Mouse (Mus musculus) liver, embryonic 14.5 days (tissue): Measurements from ENCODE around the gene Strada. TPM values are rescaled to one million over a fixed set of nuclear protein-coding genes. Genes with fewer than 3 reads are reported as not detected.
A peak's percentile ranks its signal among the peaks of the same experiment; 100 is the strongest.
"Not testable (repeated sequence)": the region's sequence is repeated elsewhere in the genome, so short reads cannot be mapped to it uniquely, and the experiment has no call there.

Source experiments
- ATAC-seq: fragments of 200-750 bp; cut with Nextera tagmentation; 2 replicates; pipeline ENCODE4 v1.8.0; 2017; ENCODE audit warnings: moderate number of reproducible peaks, mild to moderate bottlenecking, moderate library complexity; ENCODE audit not compliant: insufficient read depth
- DNase-seq, 3 experiments: peaks; one replicate each; pipeline ENCODE4 v3.0.0-alpha.2; 2012 to 2013; ENCODE audit warnings: low read depth in 3 of 3, low spot score in 3 of 3
- H3K27ac ChIP-seq: fragments of 300-500 bp; sonication (generic); 2 replicates; pipeline ENCODE4 v1.5.1; 2014; ENCODE audit warnings: moderate library complexity, mild to moderate bottlenecking, control low read depth, inconsistent platforms
- H3K27me3 ChIP-seq: fragments of 300-500 bp; sonication (generic); 2 replicates; pipeline ENCODE4 v1.6.1; 2014; ENCODE audit warnings: mild to moderate bottlenecking, low read length, moderate library complexity; ENCODE audit not compliant: control insufficient read depth, insufficient read depth
- H3K36me3 ChIP-seq: fragments of 300-500 bp; sonication (generic); replicated peaks from 2 replicates; pipeline ENCODE4 v1.6.1; 2014; ENCODE audit warnings: low read depth; ENCODE audit not compliant: control insufficient read depth, insufficient read depth
- H3K4me1 ChIP-seq, 2 experiments: fragments of 200-500 bp in 1 of 2; fragments of 300-500 bp in 1 of 2; sonication (generic) in 1 of 2; replicated peaks; 2 replicates each; pipeline ENCODE4 v1.6.1; 2012 to 2014; ENCODE audit warnings: antibody characterized with exemption in 1 of 2, inconsistent platforms in 1 of 2, low read length in 1 of 2; ENCODE audit not compliant: control insufficient read depth in 2 of 2, insufficient read depth in 2 of 2
- H3K4me2 ChIP-seq: fragments of 300-500 bp; sonication (generic); 2 replicates; pipeline ENCODE4 v1.6.1; 2014; ENCODE audit warnings: low read depth, mild to moderate bottlenecking, control low read depth, moderate library complexity
- H3K4me3 ChIP-seq, 2 experiments: fragments of 200-500 bp in 1 of 2; fragments of 300-500 bp in 1 of 2; sonication (generic) in 1 of 2; 2 replicates each; pipeline ENCODE4 v1.5.1; 2012 to 2014; ENCODE audit warnings: low read depth in 2 of 2, low read length in 2 of 2, mild to moderate bottlenecking in 2 of 2, control low read depth in 1 of 2, inconsistent platforms in 1 of 2, moderate library complexity in 1 of 2; ENCODE audit not compliant: insufficient read depth in 1 of 2
- H3K9ac ChIP-seq: fragments of 300-500 bp; sonication (generic); replicated peaks from 2 replicates; pipeline ENCODE4 v1.6.1; 2014; ENCODE audit warnings: mild to moderate bottlenecking, control low read depth, moderate library complexity
- H3K9me3 ChIP-seq: fragments of 300-500 bp; sonication (generic); 2 replicates; pipeline ENCODE4 v1.6.1; 2016; ENCODE audit warnings: low read length, mixed read lengths; ENCODE audit not compliant: control insufficient read depth
- CTCF ChIP-seq: IDR thresholded peaks from 2 replicates; pipeline ENCODE4 v1.5.1; 2016; ENCODE audit warnings: antibody characterized with exemption, low read depth, control low read depth
- EP300 ChIP-seq: IDR thresholded peaks from 2 replicates; pipeline ENCODE4 v1.6.1; 2016; ENCODE audit warnings: antibody characterized with exemption, low read depth
- WGBS: fragments of 180-500 bp; shearing (Covaris S2); extraction: QIAGEN DNeasy Blood & Tissue Kit; methylation state at CpG from one replicate; pipeline ENCODE4 v1.1.7; 2014; ENCODE audit not compliant: insufficient replicate concordance; 5-methylcytosine and 5-hydroxymethylcytosine counted together
- polyA plus RNA-seq, 2 experiments: library from polyadenylated mRNA; depleted of rRNA in 1 of 2; stranded (reverse) in 1 of 2; unstranded in 1 of 2; fragments of >200 nt; fragmentation: Nextera tagmentation in 1 of 2; extraction: Ambion mirVana in 1 of 2; gene quantifications; 2 replicates each; pipeline versions ENCODE4 v1.2.1 to v1.2.3; 2012 to 2014

Gene Strada
- polyA plus RNA-seq (2012; rRNA removed) (9.1 and 9.4 TPM in 2 replicates), polyA plus RNA-seq (2014; fragmentation: Nextera tagmentation; extraction: Ambion mirVana) (6.9 and 8.8 TPM in 2 replicates)

DNA sequence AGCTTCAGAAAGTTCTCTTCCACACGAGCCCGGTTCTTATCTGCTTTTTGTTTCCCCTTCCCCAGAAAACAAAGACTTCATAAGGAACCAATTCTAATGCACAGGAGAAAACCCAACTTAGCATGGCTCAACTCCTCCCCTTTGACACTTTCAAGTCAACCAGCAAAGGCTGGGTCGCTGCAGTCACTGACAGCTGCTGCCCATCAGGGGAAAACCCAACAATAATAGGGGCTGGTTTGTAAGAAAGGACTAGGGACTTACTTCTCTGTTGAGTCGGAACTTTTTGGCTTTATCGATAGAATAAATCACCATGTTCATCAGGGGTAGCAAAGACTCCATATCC lies at the start of gene Strada:
Strada (minus strand) TSS at position 46 of the 343 bp plus-strand sequence.
- no peak for TF ChIP-seq EP300
- no peak for TF ChIP-seq CTCF
- 45% methylated on average over 5 of the region's 5 CpGs for WGBS
- Histone ChIP-seq H3K4me1 (peaks cover 5 to 23% of the 10 kb centered on the region in 2 experiments), H3K27me3 (no peaks in the 10 kb centered on the region), H3K4me2 (no peak within 1 kb of the TSS), H3K27ac (no peak within 1 kb of the TSS), H3K36me3 (peaks cover 49% of the 10 kb centered on the region), H3K9ac (no peak within 1 kb of the TSS), H3K4me3 (no peak within 1 kb of the TSS), H3K9me3 (no peaks in the 10 kb centered on the region)
- ATAC-seq (no peak), DNase-seq (no peak)

- TF ChIP-seq EP300 (no peak), CTCF (no peak)
- Histone ChIP-seq H3K36me3 (peaks cover 83% of the 10 kb centered on the region), H3K4me3 (no peak overlapping the region), H3K27ac (no peak overlapping the region), H3K9me3 (no peaks in the 10 kb centered on the region), H3K4me1 (peaks cover 0 to 2% of the 10 kb centered on the region in 2 experiments; a peak in 1 of 4 replicates), H3K4me2 (no peak overlapping the region), H3K9ac (no peak overlapping the region), H3K27me3 (no peaks in the 10 kb centered on the region)
- ATAC-seq, result no peak
- DNase-seq, result no peak
- 83% methylated on average over 7 of the region's 7 CpGs for WGBS
These were observed 47.4 kb upstream of the Strada start for GRCm38 (mm10) chr11:106249326-106249725.

GRCm38 (mm10) chr11:106246834-106247233 lies 44.9 kb upstream of the Strada start:
- Histone ChIP-seq H3K36me3 (peaks cover 91% of the 10 kb centered on the region), H3K4me1 (no peaks in the 10 kb centered on the region), H3K4me3 (no peak overlapping the region), H3K9ac (no peak overlapping the region), H3K27ac (no peak overlapping the region), H3K27me3 (no peaks in the 10 kb centered on the region), H3K9me3 (no peaks in the 10 kb centered on the region), H3K4me2 (no peak overlapping the region)
- 80% methylated on average over 1 of the region's 1 CpGs for WGBS
- TF ChIP-seq EP300 (no peak), CTCF (peak; percentile 58)
- ATAC-seq, result no peak
- no peak for DNase-seq

GRCm38 (mm10) chr11:106233978-106234377 lies 32.0 kb upstream of the Strada start:
- H3K27me3 ChIP-seq, H3K4me1 ChIP-seq, ATAC-seq, DNase-seq, H3K9me3 ChIP-seq, H3K9ac ChIP-seq, H3K4me2 ChIP-seq, H3K4me3 ChIP-seq, H3K27ac ChIP-seq: not testable (repeated sequence)
- H3K36me3 ChIP-seq, result peaks cover 50% of the 10 kb centered on the region
- WGBS, result 76% methylated on average over 8 of the region's 8 CpGs
- TF ChIP-seq CTCF, result peak; percentile 45

- Histone ChIP-seq H3K9ac (no peak overlapping the region), H3K27ac (no peak overlapping the region), H3K9me3 (no peaks in the 10 kb centered on the region), H3K4me3 (no peak overlapping the region), H3K4me2 (no peak overlapping the region), H3K4me1 (peaks cover 5 to 11% of the 10 kb centered on the region in 2 experiments), H3K27me3 (no peaks in the 10 kb centered on the region), H3K36me3 (peaks cover 14% of the 10 kb centered on the region)
- DNase-seq, result no peak
- no peak for TF ChIP-seq EP300
- 82% methylated on average over 3 of the region's 3 CpGs for WGBS
- no peak for ATAC-seq
These were observed 18.6 kb upstream of the Strada start for GRCm38 (mm10) chr11:106220603-106221002.
